Mouse (Mus musculus) bone marrow, adult 2 months (tissue): ENCODE measurements around the gene Trim46.

Source experiments
- CTCF ChIP-seq: fragments of 200-500 bp; IDR thresholded peaks from 2 replicates; pipeline ENCODE4 v1.5.1; 2011; ENCODE audit warnings: low read length, control low read depth; ENCODE audit not compliant: control insufficient read depth, insufficient read depth
- POLR2A ChIP-seq: fragments of 200-500 bp; IDR thresholded peaks from 2 replicates; pipeline ENCODE4 v1.6.1; 2011; ENCODE audit warnings: low read depth, mild to moderate bottlenecking, control low read depth, low read length, borderline replicate concordance; ENCODE audit not compliant: control insufficient read depth

DNA sequence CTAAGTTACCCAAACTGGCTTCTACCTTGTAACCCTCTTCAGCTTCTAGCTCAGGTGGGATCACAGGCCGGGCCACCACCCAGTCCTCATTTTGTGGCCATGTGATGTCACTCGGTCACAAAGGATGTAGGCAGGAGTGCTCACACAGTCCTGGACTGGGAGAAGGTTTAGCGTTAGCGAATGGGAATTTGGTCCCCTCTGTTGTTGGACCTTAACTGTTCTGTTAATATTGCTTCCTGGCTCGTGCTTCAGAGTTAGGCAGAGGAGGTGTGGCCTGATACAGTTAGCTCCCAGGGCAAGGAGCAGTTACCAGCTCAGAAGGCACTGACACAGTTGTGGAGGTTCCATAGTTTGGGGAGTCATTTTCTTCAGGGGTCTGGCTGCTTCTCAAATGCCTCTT lies 48.1 kb upstream of the Trim46 start:
- TF ChIP-seq CTCF (no peak), POLR2A (no peak)
